Mouse (Mus musculus) spleen, adult 2 months (tissue): ENCODE measurements around the gene Gm10322.

Experiments
- CTCF ChIP-seq: fragments of 200-500 bp; IDR thresholded peaks from 2 replicates; pipeline ENCODE4 v1.5.1; 2011; ENCODE audit warnings: mild to moderate bottlenecking, inconsistent platforms; ENCODE audit not compliant: insufficient read depth, insufficient read length, insufficient replicate concordance; ENCODE audit errors: extremely low read depth
- POLR2A ChIP-seq: fragments of 200-500 bp; IDR thresholded peaks from 2 replicates; pipeline ENCODE4 v1.6.1; 2011; ENCODE audit warnings: low read depth, low read length, inconsistent platforms

DNA sequence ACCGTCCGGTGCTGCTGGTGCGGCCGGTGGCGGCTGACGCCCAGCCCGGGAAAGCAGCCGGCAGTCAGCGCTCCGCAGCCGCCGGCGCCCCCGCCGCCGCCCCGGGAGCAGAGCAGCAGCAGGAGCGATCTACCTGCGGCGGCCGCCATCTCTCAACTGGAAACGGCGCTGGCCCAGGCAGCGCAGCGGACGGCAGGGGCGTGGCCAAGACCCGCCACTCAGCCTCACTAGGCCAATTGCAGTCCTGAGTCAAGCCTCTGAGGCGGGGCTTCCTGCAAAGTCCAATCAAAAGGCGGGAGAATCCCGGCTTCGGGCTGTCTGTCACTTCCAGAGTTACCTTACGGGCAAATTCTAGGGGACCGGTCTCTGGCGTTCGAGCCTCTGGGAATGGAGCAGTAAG, 659 bp downstream of the Gm10322 start, which contains the start of gene Mcu:
- TF ChIP-seq CTCF (no peak), POLR2A (peak; percentile 68; the same call in 1 of the 2 replicates)
